Mouse (Mus musculus): ENCODE measurements at regions not wholly inside any gene's neighbourhood (a gene's known extent, or its start where the extent isn't known, plus 50 kb on each side); places are given as distances from the start of the nearest gene placed in this dataset.

- TF ChIP-seq GATA1 (IDR thresholded peaks at IDR 0.05; ENCODE audit: borderline replicate concordance, low read length) (no peak), FLI1 (IDR thresholded peaks at IDR 0.05; ENCODE audit: low read length) (no peak)
These were observed 309.3 kb upstream of the Myo3a start for GRCm38 (mm10) chr2:21917804-21918690.
